Mouse (Mus musculus) thymus, adult 18-20 months (tissue): ENCODE results near the gene 4930447C04Rik.

Source experiments
- DNase-seq, 2 experiments: peaks; one replicate each; pipeline ENCODE4 v3.0.0; 2022; ENCODE audit warnings: mixed read lengths in 2 of 2

4930447C04Rik gene

GRCm38 (mm10) chr12:72940071-72940821 is at the start of gene 4930447C04Rik:
Gene 4930447C04Rik (minus strand): TSS chr12:72940774.
- DNase-seq: no peak

GRCm38 (mm10) chr12:72983071-72983857 is 42.7 kb upstream of the 4930447C04Rik start:
- no peak for DNase-seq

- no peak for DNase-seq
Measured at GRCm38 (mm10) chr12:72982616-72983015, 42.0 kb upstream of the 4930447C04Rik start.

GRCm38 (mm10) chr12:72979236-72979635 is 38.7 kb upstream of the 4930447C04Rik start:
- DNase-seq: no peak

GRCm38 (mm10) chr12:72977851-72978250 is 37.3 kb upstream of the 4930447C04Rik start:
- DNase-seq: no peak

- DNase-seq: peak; percentile 40 to 41
Measured at GRCm38 (mm10) chr12:72976718-72977117, 36.1 kb upstream of the 4930447C04Rik start.

- no peak for DNase-seq
Measured at GRCm38 (mm10) chr12:72976172-72976571, 35.6 kb upstream of the 4930447C04Rik start.

GRCm38 (mm10) chr12:72973161-72973560 is 32.6 kb upstream of the 4930447C04Rik start:
- DNase-seq: no peak

GRCm38 (mm10) chr12:72970620-72971019 is 30.0 kb upstream of the 4930447C04Rik start:
- no peak for DNase-seq

- DNase-seq: no peak
Measured at GRCm38 (mm10) chr12:72967541-72967940, 27.0 kb upstream of the 4930447C04Rik start.

- no peak for DNase-seq
Measured at GRCm38 (mm10) chr12:72962761-72963160, 22.2 kb upstream of the 4930447C04Rik start.

- DNase-seq: no peak
Measured at GRCm38 (mm10) chr12:72958446-72958845, 17.9 kb upstream of the 4930447C04Rik start.

GRCm38 (mm10) chr12:72957829-72958424 is 17.4 kb upstream of the 4930447C04Rik start:
- DNase-seq: no peak

- DNase-seq: no peak
Measured at GRCm38 (mm10) chr12:72954906-72955305, 14.3 kb upstream of the 4930447C04Rik start.

GRCm38 (mm10) chr12:72953858-72954257 is 13.3 kb upstream of the 4930447C04Rik start:
- DNase-seq: no peak

GRCm38 (mm10) chr12:72953089-72953488 is 12.5 kb upstream of the 4930447C04Rik start:
- DNase-seq: no peak

GRCm38 (mm10) chr12:72947335-72947734 is 6.8 kb upstream of the 4930447C04Rik start:
- DNase-seq: no peak

GRCm38 (mm10) chr12:72946805-72947204 is 6.2 kb upstream of the 4930447C04Rik start:
- no peak for DNase-seq

GRCm38 (mm10) chr12:72946064-72946395 is 5.5 kb upstream of the 4930447C04Rik start:
- DNase-seq: no peak

- DNase-seq: no peak
Measured at GRCm38 (mm10) chr12:72945301-72946063, 4.9 kb upstream of the 4930447C04Rik start.

GRCm38 (mm10) chr12:72944411-72945225 is 4.0 kb upstream of the 4930447C04Rik start:
- no peak for DNase-seq

GRCm38 (mm10) chr12:72943574-72944110 is 3.1 kb upstream of the 4930447C04Rik start:
- no peak for DNase-seq
